Mouse (Mus musculus) intestine, postnatal 0 days (tissue): ENCODE results near the gene Tmem171. TPM values are rescaled to one million over a fixed set of nuclear protein-coding genes. Genes with fewer than 3 reads are reported as not detected.

Experiments
- ATAC-seq: fragments of 200-750 bp; cut with Nextera tagmentation; 2 replicates; pipeline ENCODE4 v1.8.0; 2017; ENCODE audit warnings: mild to moderate bottlenecking, moderate TSS enrichment, moderate library complexity
- H3K27ac ChIP-seq: fragments of 300-500 bp; sonication (generic); 2 replicates; pipeline ENCODE4 v1.5.1; 2014; ENCODE audit warnings: mild to moderate bottlenecking, low read depth, low read length, moderate library complexity
- H3K27me3 ChIP-seq: fragments of 300-500 bp; sonication (generic); replicated peaks from 2 replicates; pipeline ENCODE4 v1.6.1; 2014; ENCODE audit warnings: low read length, mixed read lengths; ENCODE audit not compliant: control insufficient read depth, insufficient read depth
- H3K36me3 ChIP-seq: fragments of 300-500 bp; sonication (generic); 2 replicates; pipeline ENCODE4 v1.6.1; 2014; ENCODE audit warnings: mild to moderate bottlenecking, moderate library complexity; ENCODE audit not compliant: control insufficient read depth, insufficient read depth
- H3K4me1 ChIP-seq: fragments of 300-500 bp; sonication (generic); replicated peaks from 2 replicates; pipeline ENCODE4 v1.6.1; 2014; ENCODE audit warnings: antibody characterized with exemption, low read length, mixed read lengths; ENCODE audit not compliant: control insufficient read depth, insufficient read depth
- H3K4me2 ChIP-seq: fragments of 300-500 bp; sonication (generic); replicated peaks from 2 replicates; pipeline ENCODE4 v1.6.1; 2014; ENCODE audit warnings: low read depth, mild to moderate bottlenecking, moderate library complexity
- H3K4me3 ChIP-seq: fragments of 300-500 bp; sonication (generic); 2 replicates; pipeline ENCODE4 v1.5.1; 2014; ENCODE audit warnings: low read depth, low read length
- H3K9ac ChIP-seq: fragments of 300-500 bp; sonication (generic); 2 replicates; pipeline ENCODE4 v1.6.1; 2014; ENCODE audit warnings: mild to moderate bottlenecking, low read depth, low read length
- H3K9me3 ChIP-seq: fragments of 300-500 bp; sonication (generic); 2 replicates; pipeline ENCODE4 v1.6.1; 2016; ENCODE audit warnings: mixed run types; ENCODE audit not compliant: control insufficient read depth
- CTCF ChIP-seq: sonication (generic); IDR thresholded peaks from 2 replicates; pipeline ENCODE4 v1.5.1; 2016; ENCODE audit warnings: low read depth, mild to moderate bottlenecking, control low read depth, antibody characterized with exemption, moderate library complexity
- WGBS: fragments of 180-500 bp; shearing (Covaris S2); extraction: QIAGEN DNeasy Blood & Tissue Kit; methylation state at CpG from one replicate; pipeline ENCODE4 v1.1.7; 2014; 5-methylcytosine and 5-hydroxymethylcytosine counted together
- polyA plus RNA-seq: library from polyadenylated mRNA; unstranded; fragments of >200 nt; fragmentation: Nextera tagmentation; extraction: Ambion mirVana; gene quantifications from 2 replicates; pipeline ENCODE4 v1.2.1, GENCODE M21; 2015

The Tmem171 gene
- polyA plus RNA-seq, 1 experiment from 2014 or later: 56.7 TPM

DNA sequence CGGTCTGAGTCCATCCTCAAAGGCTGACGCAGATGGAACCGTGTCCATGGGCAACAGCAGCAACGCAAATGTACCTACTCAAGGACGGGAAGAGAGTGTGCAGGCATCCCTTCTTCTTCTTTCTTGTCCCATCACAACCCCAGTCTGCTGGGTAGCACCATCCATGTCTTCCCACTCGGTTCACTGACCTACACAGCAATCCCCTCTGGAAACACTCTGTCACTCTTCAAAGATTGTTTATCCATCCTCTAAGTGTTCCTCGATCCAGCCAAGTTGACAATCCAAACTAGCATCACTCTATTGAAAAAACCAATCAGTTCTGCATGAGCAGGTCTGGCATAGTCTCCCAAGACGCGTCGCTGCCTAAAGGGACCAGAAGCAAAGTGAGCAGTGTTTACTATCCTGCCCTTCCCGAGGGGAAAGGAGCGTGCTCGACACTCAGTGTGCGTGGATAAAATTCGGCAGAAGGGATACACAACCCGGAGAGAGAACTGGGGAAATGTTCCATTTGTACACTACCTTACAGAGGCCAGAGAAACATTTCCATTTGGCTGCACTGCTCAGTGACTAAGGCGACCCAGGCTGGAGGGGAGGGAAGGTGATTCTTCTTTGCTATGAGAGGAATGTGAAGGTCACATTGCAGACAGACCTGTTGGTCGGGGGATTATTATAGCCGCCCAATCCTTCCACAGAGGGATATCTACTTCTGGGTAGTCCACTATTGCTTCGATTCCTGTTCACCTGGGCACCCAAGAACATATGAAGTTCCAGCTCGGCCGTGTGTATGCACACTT lies 46.7 kb downstream of the Tmem171 start:
- no peak overlapping the region for H3K9ac ChIP-seq
- TF ChIP-seq CTCF: no peak
- H3K27me3 ChIP-seq: no peaks in the 10 kb centered on the region
- ATAC-seq: no peak
- H3K4me3 ChIP-seq: no peak overlapping the region
- H3K36me3 ChIP-seq: no peaks in the 10 kb centered on the region
- H3K27ac ChIP-seq: no peak overlapping the region
- WGBS: 77% methylated on average over 22 of the region's 22 CpGs
- H3K4me1 ChIP-seq: 0 out of 2 replicates have a peak, but pooled peaks cover 2% of the 10 kb centered on the region
- no peaks in the 10 kb centered on the region for H3K9me3 ChIP-seq
- no peak overlapping the region for H3K4me2 ChIP-seq

DNA sequence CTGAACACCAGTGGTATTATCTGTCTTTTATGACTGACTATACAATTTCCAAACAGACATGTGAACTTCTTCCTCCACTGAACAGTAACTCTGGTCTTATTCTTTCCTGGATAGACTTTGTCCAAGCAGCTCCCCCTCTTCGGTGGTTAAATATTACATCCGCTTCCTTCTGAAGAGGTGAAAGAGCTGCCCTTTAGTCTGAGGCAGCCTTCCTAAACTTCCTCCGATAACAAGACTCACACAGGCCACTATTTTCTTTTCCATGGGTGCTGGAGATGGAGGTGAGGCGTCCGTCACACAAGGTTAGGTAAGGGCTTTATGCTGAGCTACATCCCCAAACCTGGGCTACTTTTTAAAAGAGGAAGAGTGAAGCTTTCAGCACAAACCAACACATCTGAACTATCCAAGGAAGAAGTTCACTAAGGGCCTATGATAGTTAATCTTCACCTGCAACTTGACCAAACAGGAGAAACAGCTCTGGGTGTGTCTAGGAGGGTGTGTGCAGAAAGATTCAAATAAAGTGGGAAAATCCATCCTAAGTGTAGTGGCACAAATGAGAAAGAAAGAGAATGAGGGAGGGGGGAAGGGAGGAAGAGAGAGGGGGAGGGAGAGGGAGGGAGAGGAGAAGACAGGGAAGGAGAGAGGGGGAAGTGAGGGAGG lies 56.0 kb downstream of the Tmem171 start:
- H3K4me2 ChIP-seq: no peak overlapping the region
- 41% methylated on average over 5 of the region's 5 CpGs for WGBS
- no peaks in the 10 kb centered on the region for H3K36me3 ChIP-seq
- H3K27me3 ChIP-seq: no peaks in the 10 kb centered on the region
- H3K4me1 ChIP-seq: no peaks in the 10 kb centered on the region
- no peak overlapping the region for H3K9ac ChIP-seq
- peak overlapping the region; percentile 82 for H3K27ac ChIP-seq
- no peak for TF ChIP-seq CTCF
- no peak overlapping the region for H3K4me3 ChIP-seq
- no peaks in the 10 kb centered on the region for H3K9me3 ChIP-seq
- peak; percentile 89 for ATAC-seq

DNA sequence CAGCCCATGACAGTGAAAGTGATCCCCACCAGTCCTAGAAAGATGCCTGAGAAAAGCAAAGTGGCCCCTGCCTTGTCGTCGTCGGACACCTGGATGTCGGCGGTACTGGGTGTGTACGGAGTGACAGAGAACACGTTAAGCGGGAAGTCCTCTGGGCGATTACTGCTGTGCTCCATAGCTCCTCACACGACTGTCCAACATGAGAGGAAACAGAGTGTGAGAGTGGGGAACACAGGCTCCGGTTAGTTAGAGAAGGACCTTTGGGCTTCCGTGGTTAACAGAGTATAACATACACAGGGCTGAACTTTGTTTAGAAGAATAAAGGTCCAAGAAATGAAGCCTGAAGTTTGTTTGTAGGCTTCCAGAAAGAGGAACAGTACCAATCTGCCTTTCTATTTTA lies 57.5 kb downstream of the Tmem171 start, which contains the start of gene Tmem174:
Gene Tmem174, minus strand, starts transcription at position 266 of the 400 bp plus-strand sequence.
- no peak for ATAC-seq
- no peak within 1 kb of the TSS for H3K4me3 ChIP-seq
- no peaks in the 10 kb centered on the region for H3K36me3 ChIP-seq

DNA sequence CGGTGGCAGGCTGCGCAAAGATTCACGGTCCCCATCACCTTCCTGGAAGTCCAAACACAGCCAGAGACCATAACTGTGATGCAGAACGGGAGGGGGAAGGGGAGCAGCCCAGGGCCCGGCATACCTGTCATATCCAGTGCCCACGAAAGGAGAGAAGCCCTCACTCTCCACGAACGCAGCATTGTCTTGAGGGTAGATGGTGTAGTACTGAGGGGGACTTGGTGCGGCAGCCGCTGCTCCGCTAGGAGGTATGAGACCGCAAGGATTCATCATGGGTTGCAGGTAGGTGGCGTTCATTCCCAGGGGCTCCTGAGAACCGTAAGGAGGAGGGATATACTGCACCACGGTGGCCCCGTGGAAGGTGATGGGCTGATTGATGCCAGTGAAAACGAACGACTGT lies 58.1 kb downstream of the Tmem171 start:
- no peak for TF ChIP-seq CTCF
- Histone ChIP-seq H3K9me3 (no peaks in the 10 kb centered on the region), H3K27ac (no peak overlapping the region), H3K9ac (no peak overlapping the region), H3K27me3 (no peaks in the 10 kb centered on the region), H3K4me2 (no peak overlapping the region), H3K4me1 (no peaks in the 10 kb centered on the region), H3K4me3 (no peak overlapping the region), H3K36me3 (no peaks in the 10 kb centered on the region)
- WGBS: 75% methylated on average over 18 of the region's 18 CpGs
- no peak for ATAC-seq

More for the DNA sequence above, 57.5 kb downstream of the Tmem171 start, which contains the start of gene Tmem174:
- Histone ChIP-seq H3K4me1 (no peaks in the 10 kb centered on the region), H3K4me2 (no peak within 1 kb of the TSS), H3K9ac (no peak within 1 kb of the TSS), H3K9me3 (no peaks in the 10 kb centered on the region), H3K27ac (peak within 1 kb of the TSS; percentile 82), H3K27me3 (no peaks in the 10 kb centered on the region)
- WGBS: 75% methylated on average over 12 of the region's 12 CpGs
- TF ChIP-seq CTCF: no peak

Other genes starting within 250 kb of the Tmem171 start
- 1.9 and 2.4 TPM in 2 replicates for gene Gm10320, start 202.8 kb downstream of the Tmem171 start, polyA plus RNA-seq
- 0.21 and 0.34 TPM in 2 replicates for gene Tmem174, start 57.4 kb downstream of the Tmem171 start, polyA plus RNA-seq
- 24.7 and 30.3 TPM in 2 replicates for gene Fcho2, start 120.6 kb upstream of the Tmem171 start, polyA plus RNA-seq
- gene Tnpo1, start 231.6 kb upstream of the Tmem171 start, polyA plus RNA-seq: 24.3 and 24.5 TPM in 2 replicates